Mouse (Mus musculus): Measurements from ENCODE around the gene Gpkow.
"Not testable (repeated sequence)": the region's sequence is repeated elsewhere in the genome, so short reads cannot be mapped to it uniquely, and the experiment has no call there.

Gpkow gene

GRCm38 (mm10) chrX:7690486-7690885, 6.4 kb upstream of the Gpkow start:
- no peak for DNase-seq

GRCm38 (mm10) chrX:7692862-7693261, 4.1 kb upstream of the Gpkow start:
- peak; percentile 67 to 76 for DNase-seq

- DNase-seq, result no peak
Measured at GRCm38 (mm10) chrX:7696520-7696919, 411 bp upstream of the Gpkow start.

- not testable (repeated sequence) for DNase-seq
Measured at GRCm38 (mm10) chrX:7713764-7714134, 16.8 kb downstream of the Gpkow start.

- DNase-seq, result peak; percentile 84 to 88
Measured at GRCm38 (mm10) chrX:7714135-7714899, 17.4 kb downstream of the Gpkow start, which contains the start of gene Wdr45. TSS of gene Wdr45 (plus strand) at chrX:7714333.

GRCm38 (mm10) chrX:7716058-7716457, 19.1 kb downstream of the Gpkow start:
- DNase-seq, result peak; percentile 20 to 34

- peak; percentile 74 to 78 for DNase-seq
Measured at GRCm38 (mm10) chrX:7721514-7722281, 24.8 kb downstream of the Gpkow start, which contains the start of gene Gm45208. TSS of gene Gm45208 (plus strand) at chrX:7722245.

- no peak for DNase-seq
Measured at GRCm38 (mm10) chrX:7722282-7722611, 25.3 kb downstream of the Gpkow start.

GRCm38 (mm10) chrX:7722691-7723090, 25.8 kb downstream of the Gpkow start:
- no peak for DNase-seq

GRCm38 (mm10) chrX:7724135-7724534, 27.2 kb downstream of the Gpkow start:
- DNase-seq, result no peak

GRCm38 (mm10) chrX:7725841-7726240, 28.9 kb downstream of the Gpkow start:
- no peak for DNase-seq

GRCm38 (mm10) chrX:7727176-7727575, 30.2 kb downstream of the Gpkow start:
- no peak for DNase-seq

- DNase-seq, result peak; percentile 64 to 72
Measured at GRCm38 (mm10) chrX:7728215-7728921, 31.4 kb downstream of the Gpkow start, which contains the start of gene Praf2. TSS of gene Praf2 (plus strand) at chrX:7728439.

GRCm38 (mm10) chrX:7728922-7729265, 32.0 kb downstream of the Gpkow start:
- DNase-seq, result no peak

- peak; percentile 84 to 88 for DNase-seq
Measured at GRCm38 (mm10) chrX:7733571-7734156, 36.7 kb downstream of the Gpkow start.

- no peak for DNase-seq
Measured at GRCm38 (mm10) chrX:7739336-7740081, 42.6 kb downstream of the Gpkow start.

GRCm38 (mm10) chrX:7740082-7740819, 43.3 kb downstream of the Gpkow start:
- DNase-seq, result no peak

GRCm38 (mm10) chrX:7741103-7741502, 44.2 kb downstream of the Gpkow start:
- DNase-seq, result no peak

GRCm38 (mm10) chrX:7743470-7743869, 46.5 kb downstream of the Gpkow start:
- DNase-seq, result no peak

GRCm38 (mm10) chrX:7744940-7745339, 48.0 kb downstream of the Gpkow start:
- DNase-seq, result no peak

GRCm38 (mm10) chrX:7745429-7745828, 48.5 kb downstream of the Gpkow start:
- no peak for DNase-seq

All from B cell, adult 2 months (primary cell).